ENCODE assay signal across 16 mouse cellular contexts in genomic region chr5:137134959-137135358, GRCm38 (mm10). TPM values are rescaled to one million over a fixed set of nuclear protein-coding genes. Genes with fewer than 3 reads are reported as not detected.
DNase-seq lines count a peak whose midpoint lies in the region; ATAC-seq and TF ChIP-seq lines count a peak whose summit lies in the region.
"Had no signal": no experiment of that assay in that cellular context is flagged by ENCODE, and none has a peak within 500 bp of the region (broad histone marks: within the 10 kb centered on the region; RNA-seq: fewer than 3 reads in every experiment).

No protein-coding gene starts in this region.

- no peak for TF ChIP-seq POLR2A in kidney, adult 2 months (IDR thresholded peaks at IDR 0.05; ENCODE audit: low read depth, low read length)
- no peak for TF ChIP-seq POLR2A in myocyte (IDR thresholded peaks at IDR 0.05; ENCODE audit: insufficient read length, low read depth)

- DNase-seq in kidney, adult 2 months: peak; percentile 27
- DNase-seq in ovary, postnatal 14 days (ENCODE audit: low spot score): peak; percentile 49
- DNase-seq in ovary, adult 18-20 months (ENCODE audit: low spot score): no peak
- DNase-seq in embryo, embryonic 11 days: peak; percentile 54
- DNase-seq in layer of hippocampus, postnatal 25 days (ENCODE audit: extremely low spot score in 1 of 2, low spot score in 1 of 2): no peak
- DNase-seq: cerebellum, adult 8-10 months; spleen, adult 18-20 months had no signal

- H3ac ChIP-seq in myocyte (ENCODE audit: control insufficient read depth, insufficient read length): no peak overlapping the region

- no peaks in the 10 kb centered on the region for H3K4me1 ChIP-seq in kidney, adult 2 months (ENCODE audit: control insufficient read depth, insufficient read depth, low read length)
- peaks cover 4% of the 10 kb centered on the region; the same call in 1 of the 2 replicates for H3K4me1 ChIP-seq in kidney, embryonic 15.5 days
- H3K4me1 ChIP-seq: embryonic facial prominence, embryonic 12.5 days; heart, embryonic 12.5 days; hindbrain, embryonic 13.5 days; liver, embryonic 12.5 days had no signal

- ATAC-seq in kidney, embryonic 15.5 days (replicated peaks; ENCODE audit: low FRiP score): no peak
- ATAC-seq: liver, embryonic 12.5 days had no signal

- TF ChIP-seq CTCF in kidney, adult 2 months (conservative IDR thresholded peaks at IDR 0.05; ENCODE audit: insufficient read depth, insufficient read length, low read depth, low read length): no peak

- H3K27ac ChIP-seq in kidney, adult 2 months (ENCODE audit: insufficient read depth, low read depth, low read length): no peak overlapping the region
- no peak overlapping the region for H3K27ac ChIP-seq in kidney, embryonic 15.5 days
- H3K27ac ChIP-seq: embryonic facial prominence, embryonic 12.5 days; hindbrain, embryonic 13.5 days; liver, embryonic 12.5 days had no signal

- H3K79me2 ChIP-seq in myocyte (ENCODE audit: control insufficient read depth, insufficient read depth): no peaks in the 10 kb centered on the region

- H3K27me3 ChIP-seq in kidney, adult 2 months (replicated peaks; ENCODE audit: control insufficient read depth, insufficient read depth, low read length): no peaks in the 10 kb centered on the region
- H3K27me3 ChIP-seq in kidney, embryonic 15.5 days: 0 out of 2 replicates have a peak, but pooled peaks cover 3% of the 10 kb centered on the region
- peaks cover 12% of the 10 kb centered on the region for H3K27me3 ChIP-seq in myocyte (ENCODE audit: control insufficient read depth, insufficient read depth, insufficient read length)
- H3K27me3 ChIP-seq: embryonic facial prominence, embryonic 12.5 days had no signal

- 23% methylated on average over 11 of the region's 11 CpGs for WGBS in kidney, adult 2 months
- WGBS in kidney, embryonic 15.5 days: 26% methylated on average over 11 of the region's 11 CpGs

- no peak overlapping the region for H3K9ac ChIP-seq in kidney, embryonic 15.5 days
- H3K9ac ChIP-seq: embryonic facial prominence, embryonic 12.5 days; heart, embryonic 12.5 days; hindbrain, embryonic 13.5 days; liver, embryonic 12.5 days had no signal

- no peak overlapping the region for H3K4me3 ChIP-seq in kidney, adult 2 months (ENCODE audit: insufficient read depth, low read depth, low read length)
- H3K4me3 ChIP-seq in kidney, embryonic 15.5 days (replicated peaks): no peak overlapping the region
- H3K4me3 ChIP-seq in myocyte: no peak overlapping the region
- H3K4me3 ChIP-seq: embryonic facial prominence, embryonic 12.5 days; heart, embryonic 12.5 days; hindbrain, embryonic 13.5 days; liver, embryonic 12.5 days; megakaryocyte, embryonic 14.5 days had no signal

- H3K9me3 ChIP-seq in kidney, embryonic 15.5 days (replicated peaks): no peaks in the 10 kb centered on the region
- H3K9me3 ChIP-seq: embryonic facial prominence, embryonic 12.5 days; heart, embryonic 12.5 days; hindbrain, embryonic 13.5 days; liver, embryonic 12.5 days had no signal

- no peaks in the 10 kb centered on the region for H3K36me3 ChIP-seq in kidney, adult 2 months (ENCODE audit: control insufficient read depth, insufficient read depth, low read length)
- H3K36me3 ChIP-seq in kidney, embryonic 15.5 days: no peaks in the 10 kb centered on the region
- no peaks in the 10 kb centered on the region for H3K36me3 ChIP-seq in myocyte (ENCODE audit: control insufficient read depth, insufficient read depth)
- H3K36me3 ChIP-seq: embryonic facial prominence, embryonic 12.5 days; heart, embryonic 12.5 days; hindbrain, embryonic 13.5 days; liver, embryonic 12.5 days had no signal

- H3K4me2 ChIP-seq in kidney, embryonic 15.5 days: no peak overlapping the region
- H3K4me2 ChIP-seq in myocyte (ENCODE audit: low read depth): no peak overlapping the region
- H3K4me2 ChIP-seq: embryonic facial prominence, embryonic 12.5 days; heart, embryonic 12.5 days; hindbrain, embryonic 13.5 days; liver, embryonic 12.5 days had no signal

TF ChIP-seq in myocyte, 11 proteins besides CTCF, POLR2A, EP300 and RAD21:
- TF ChIP-seq MYOG (IDR thresholded peaks at IDR 0.05; ENCODE audit: control insufficient read depth in 1 of 3, insufficient read depth in 1 of 3, insufficient read length in 2 of 3, low read depth in 2 of 3) (no peak), REST (IDR thresholded peaks at IDR 0.05; ENCODE audit: insufficient read depth, insufficient read length) (peak; percentile 89)
TF ChIP-seq in myocyte: peak in this region for 1.

RNA-seq across cellular contexts. Expression of gene Muc3, which starts 14.2 kb away (rescaled TPM):
- polyA plus RNA-seq in kidney, adult 2 months (2012; rRNA removed): not detected in 2 replicates
- polyA plus RNA-seq in kidney, embryonic 15.5 days (2015; fragmentation: Nextera tagmentation; extraction: Ambion mirVana): 0.09 TPM in 1 of 2 replicates, not detected in the other
- polyA plus RNA-seq in myocyte (2012; fragmentation: generic; extraction: Trizol): not detected
- not detected for total RNA-seq in layer of hippocampus, postnatal 25 days (2021)
- total RNA-seq: gastrocnemius, adult 8-10 months had no signal
- polyA plus RNA-seq: embryonic facial prominence, embryonic 12.5 days; forebrain, embryonic 11.5 days; heart, embryonic 12.5 days; hindbrain, embryonic 13.5 days; liver, embryonic 12.5 days had no signal

RNA-seq across cellular contexts. Expression of gene Trim56, which starts 18.9 kb away (rescaled TPM):
- 10.2 and 14.4 TPM in 2 replicates for polyA plus RNA-seq in kidney, adult 2 months (2012; rRNA removed)
- polyA plus RNA-seq in kidney, embryonic 15.5 days (2015; fragmentation: Nextera tagmentation; extraction: Ambion mirVana): 7.9 and 9.0 TPM in 2 replicates
- 5.9 TPM for polyA plus RNA-seq in myocyte (2012; fragmentation: generic; extraction: Trizol)
- total RNA-seq in layer of hippocampus, postnatal 25 days (2021): 1 to 10 TPM; 4.8 to 5.4 TPM

Comparison
In these comparisons a context has a peak if more than half of its experiments do, and no peak if none do; other contexts are left out.
1. DNase-seq: peak in kidney, adult 2 months (single experiment), ovary, postnatal 14 days (single experiment) and embryo, embryonic 11 days (single experiment); none in ovary, adult 18-20 months (single experiment) and layer of hippocampus, postnatal 25 days (0 of 2).